Mouse (Mus musculus) embryonic fibroblast, embryonic 13.5 days (primary cell): Measurements from ENCODE around the gene Haao.
A peak's percentile ranks its signal among the peaks of the same experiment; 100 is the strongest.

Source experiments
- CTCF ChIP-seq: IDR thresholded peaks from 2 replicates; pipeline ENCODE4 v1.5.1; 2011; ENCODE audit warnings: mild to moderate bottlenecking, control low read depth, low read length, moderate library complexity, borderline replicate concordance; ENCODE audit not compliant: insufficient read depth
- POLR2A ChIP-seq: IDR thresholded peaks from 2 replicates; pipeline ENCODE4 v1.6.1; 2011; ENCODE audit warnings: low read depth, mild to moderate bottlenecking, control low read depth, low read length, moderate library complexity

- TF ChIP-seq POLR2A (no peak), CTCF (peak; percentile 72)
Measured at GRCm38 (mm10) chr17:83866582-83866981, 18.8 kb upstream of the Haao start.
